Mouse (Mus musculus) intestine, postnatal 0 days (tissue): Measurements from ENCODE around the gene Dip2c. TPM values are rescaled to one million over a fixed set of nuclear protein-coding genes. Genes with fewer than 3 reads are reported as not detected.

Source experiments
- ATAC-seq: fragments of 200-750 bp; cut with Nextera tagmentation; 2 replicates; pipeline ENCODE4 v1.8.0; 2017; ENCODE audit warnings: mild to moderate bottlenecking, moderate TSS enrichment, moderate library complexity
- H3K27ac ChIP-seq: fragments of 300-500 bp; sonication (generic); 2 replicates; pipeline ENCODE4 v1.5.1; 2014; ENCODE audit warnings: mild to moderate bottlenecking, low read depth, low read length, moderate library complexity
- H3K27me3 ChIP-seq: fragments of 300-500 bp; sonication (generic); replicated peaks from 2 replicates; pipeline ENCODE4 v1.6.1; 2014; ENCODE audit warnings: low read length, mixed read lengths; ENCODE audit not compliant: control insufficient read depth, insufficient read depth
- H3K36me3 ChIP-seq: fragments of 300-500 bp; sonication (generic); 2 replicates; pipeline ENCODE4 v1.6.1; 2014; ENCODE audit warnings: mild to moderate bottlenecking, moderate library complexity; ENCODE audit not compliant: control insufficient read depth, insufficient read depth
- H3K4me1 ChIP-seq: fragments of 300-500 bp; sonication (generic); replicated peaks from 2 replicates; pipeline ENCODE4 v1.6.1; 2014; ENCODE audit warnings: antibody characterized with exemption, low read length, mixed read lengths; ENCODE audit not compliant: control insufficient read depth, insufficient read depth
- H3K4me2 ChIP-seq: fragments of 300-500 bp; sonication (generic); replicated peaks from 2 replicates; pipeline ENCODE4 v1.6.1; 2014; ENCODE audit warnings: low read depth, mild to moderate bottlenecking, moderate library complexity
- H3K4me3 ChIP-seq: fragments of 300-500 bp; sonication (generic); 2 replicates; pipeline ENCODE4 v1.5.1; 2014; ENCODE audit warnings: low read depth, low read length
- H3K9ac ChIP-seq: fragments of 300-500 bp; sonication (generic); 2 replicates; pipeline ENCODE4 v1.6.1; 2014; ENCODE audit warnings: mild to moderate bottlenecking, low read depth, low read length
- H3K9me3 ChIP-seq: fragments of 300-500 bp; sonication (generic); 2 replicates; pipeline ENCODE4 v1.6.1; 2016; ENCODE audit warnings: mixed run types; ENCODE audit not compliant: control insufficient read depth
- CTCF ChIP-seq: sonication (generic); IDR thresholded peaks from 2 replicates; pipeline ENCODE4 v1.5.1; 2016; ENCODE audit warnings: low read depth, mild to moderate bottlenecking, control low read depth, antibody characterized with exemption, moderate library complexity
- WGBS: fragments of 180-500 bp; shearing (Covaris S2); extraction: QIAGEN DNeasy Blood & Tissue Kit; methylation state at CpG from one replicate; pipeline ENCODE4 v1.1.7; 2014; 5-methylcytosine and 5-hydroxymethylcytosine counted together
- polyA plus RNA-seq: library from polyadenylated mRNA; unstranded; fragments of >200 nt; fragmentation: Nextera tagmentation; extraction: Ambion mirVana; gene quantifications from 2 replicates; pipeline ENCODE4 v1.2.1, GENCODE M21; 2015

Gene Dip2c
- polyA plus RNA-seq, 1 experiment from 2014 or later, result 2.7 TPM

- no peak for ATAC-seq
- no peak overlapping the region for H3K4me3 ChIP-seq
- no peak overlapping the region for H3K9ac ChIP-seq
- H3K36me3 ChIP-seq, result peaks cover 17% of the 10 kb centered on the region; the same call in 1 of the 2 replicates
- H3K4me2 ChIP-seq, result no peak overlapping the region
- H3K27ac ChIP-seq, result no peak overlapping the region; the same call in 1 of the 2 replicates
- TF ChIP-seq CTCF, result no peak
- no peaks in the 10 kb centered on the region for H3K9me3 ChIP-seq
- no peaks in the 10 kb centered on the region for H3K27me3 ChIP-seq
- 91% methylated on average over 5 of the region's 5 CpGs for WGBS
- H3K4me1 ChIP-seq, result no peaks in the 10 kb centered on the region
These were observed 292.5 kb downstream of the Dip2c start for GRCm38 (mm10) chr13:9568852-9569251.

GRCm38 (mm10) chr13:9576686-9577085 lies 300.4 kb downstream of the Dip2c start:
- 85% methylated on average over 4 of the region's 4 CpGs for whole genome bisulfite sequencing
- no peaks in the 10 kb centered on the region for H3K9me3 ChIP-seq
- no peak overlapping the region for H3K27ac ChIP-seq
- TF ChIP-seq CTCF, result no peak
- ATAC-seq, result no peak
- H3K4me3 ChIP-seq, result no peak overlapping the region
- no peaks in the 10 kb centered on the region for H3K4me1 ChIP-seq
- no peak overlapping the region for H3K4me2 ChIP-seq
- 0 out of 2 replicates have a peak, but pooled peaks cover 6% of the 10 kb centered on the region for H3K36me3 ChIP-seq
- H3K27me3 ChIP-seq, result no peaks in the 10 kb centered on the region
- no peak overlapping the region for H3K9ac ChIP-seq

GRCm38 (mm10) chr13:9578456-9578855 lies 302.1 kb downstream of the Dip2c start:
- no peak overlapping the region for H3K27ac ChIP-seq
- TF ChIP-seq CTCF, result no peak
- H3K4me3 ChIP-seq, result no peak overlapping the region
- no peak overlapping the region for H3K9ac ChIP-seq
- no peaks in the 10 kb centered on the region for H3K9me3 ChIP-seq
- no peak for ATAC-seq
- H3K4me1 ChIP-seq, result no peaks in the 10 kb centered on the region
- H3K36me3 ChIP-seq, result 0 out of 2 replicates have a peak, but pooled peaks cover 6% of the 10 kb centered on the region
- no peaks in the 10 kb centered on the region for H3K27me3 ChIP-seq
- no peak overlapping the region for H3K4me2 ChIP-seq
- 94% methylated on average over 4 of the region's 4 CpGs for WGBS

- Histone ChIP-seq H3K36me3 (0 out of 2 replicates have a peak, but pooled peaks cover 5% of the 10 kb centered on the region), H3K4me3 (no peak overlapping the region), H3K4me1 (no peaks in the 10 kb centered on the region), H3K27ac (no peak overlapping the region), H3K9ac (no peak overlapping the region), H3K27me3 (no peaks in the 10 kb centered on the region), H3K9me3 (no peaks in the 10 kb centered on the region), H3K4me2 (no peak overlapping the region)
- ATAC-seq, result no peak
- no peak for TF ChIP-seq CTCF
These were observed 305.5 kb downstream of the Dip2c start for GRCm38 (mm10) chr13:9581821-9582220.

GRCm38 (mm10) chr13:9583579-9583978 lies 307.3 kb downstream of the Dip2c start:
- H3K4me1 ChIP-seq, result no peaks in the 10 kb centered on the region
- H3K4me3 ChIP-seq, result no peak overlapping the region
- no peaks in the 10 kb centered on the region for H3K9me3 ChIP-seq
- no peaks in the 10 kb centered on the region for H3K36me3 ChIP-seq
- H3K27me3 ChIP-seq, result no peaks in the 10 kb centered on the region
- no peak overlapping the region for H3K27ac ChIP-seq
- no peak overlapping the region for H3K4me2 ChIP-seq
- no peak for TF ChIP-seq CTCF
- no peak overlapping the region for H3K9ac ChIP-seq
- ATAC-seq, result no peak

- Histone ChIP-seq H3K4me1 (no peaks in the 10 kb centered on the region), H3K9ac (no peak overlapping the region)
- no peak for TF ChIP-seq CTCF
These were observed 323.2 kb downstream of the Dip2c start for GRCm38 (mm10) chr13:9599334-9600096.

More at GRCm38 (mm10) chr13:9599334-9600096, 323.2 kb downstream of the Dip2c start:
- Histone ChIP-seq H3K9me3 (no peaks in the 10 kb centered on the region), H3K27me3 (no peaks in the 10 kb centered on the region), H3K4me3 (no peak overlapping the region), H3K36me3 (0 out of 2 replicates have a peak, but pooled peaks cover 5% of the 10 kb centered on the region), H3K27ac (no peak overlapping the region), H3K4me2 (no peak overlapping the region)
- no peak for ATAC-seq
- 77% methylated on average over 6 of the region's 6 CpGs for WGBS
